Mouse (Mus musculus): ENCODE data around the gene Rffl.

The Rffl gene

DNA sequence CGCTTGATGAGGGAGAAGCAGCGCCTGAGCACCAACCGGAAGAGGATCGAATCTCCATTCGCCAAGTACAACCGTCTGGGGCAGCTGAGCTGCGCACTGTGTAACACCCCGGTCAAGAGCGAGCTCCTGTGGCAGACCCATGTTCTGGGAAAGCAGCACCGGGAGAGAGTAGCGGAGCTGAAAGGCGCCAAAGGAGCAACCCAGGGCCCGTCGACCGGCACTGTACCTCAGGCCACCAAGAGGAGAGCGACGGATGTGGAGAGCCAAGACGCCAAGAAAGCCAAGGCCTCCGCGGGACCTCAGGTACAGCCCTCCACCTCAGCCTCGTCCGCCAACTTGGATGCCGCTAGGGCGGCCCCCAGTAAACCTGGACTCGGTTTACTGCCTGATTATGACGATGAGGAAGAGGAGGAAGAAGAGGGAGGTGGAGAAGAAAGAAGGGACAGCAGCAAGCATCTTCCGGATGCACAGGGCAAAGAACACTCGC lies 106.5 kb downstream of the Rffl start:
- no peak for DNase-seq (ENCODE audit: low spot score)

DNA sequence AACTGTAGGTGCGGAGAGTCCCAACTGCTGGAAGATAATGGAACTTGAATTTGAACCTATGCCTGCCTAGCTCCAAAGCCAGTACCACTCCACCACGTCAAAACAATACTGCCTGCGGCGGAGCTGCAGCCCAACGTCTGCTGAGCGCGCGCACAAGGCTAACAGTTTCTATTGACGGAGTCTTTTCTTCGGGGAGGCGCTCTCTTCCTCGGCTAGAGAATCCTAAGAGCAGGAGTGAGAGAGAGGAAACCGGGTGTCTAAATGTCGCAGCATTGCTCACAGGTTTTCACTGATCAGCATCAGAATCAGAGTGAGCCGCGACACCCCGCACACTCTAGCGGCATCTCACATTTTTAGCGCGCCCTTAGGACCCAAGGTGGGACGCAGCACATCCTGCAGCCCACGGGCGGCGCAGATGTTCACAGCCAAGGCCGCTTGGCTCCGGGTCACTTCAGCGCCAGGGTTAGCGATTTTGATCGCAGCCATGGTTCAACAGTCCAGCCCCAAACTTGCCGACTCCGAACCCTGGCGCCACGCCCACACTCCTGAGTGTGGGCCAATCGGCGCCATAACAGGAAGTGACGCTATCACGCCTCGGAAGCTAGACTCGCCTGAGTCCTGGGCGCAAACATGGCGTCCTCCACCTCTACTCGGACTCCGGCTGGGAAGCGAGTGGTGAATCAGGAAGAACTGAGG lies 107.1 kb downstream of the Rffl start, which contains the start of the genes Cct6b and Zfp830:
Gene Cct6b, minus strand, starts transcription at position 580 of the 696 bp plus-strand sequence.
Gene Zfp830, plus strand, starts transcription at position 604 of the 696 bp plus-strand sequence.
- DNase-seq (ENCODE audit: low spot score) = peak; percentile 91

DNA sequence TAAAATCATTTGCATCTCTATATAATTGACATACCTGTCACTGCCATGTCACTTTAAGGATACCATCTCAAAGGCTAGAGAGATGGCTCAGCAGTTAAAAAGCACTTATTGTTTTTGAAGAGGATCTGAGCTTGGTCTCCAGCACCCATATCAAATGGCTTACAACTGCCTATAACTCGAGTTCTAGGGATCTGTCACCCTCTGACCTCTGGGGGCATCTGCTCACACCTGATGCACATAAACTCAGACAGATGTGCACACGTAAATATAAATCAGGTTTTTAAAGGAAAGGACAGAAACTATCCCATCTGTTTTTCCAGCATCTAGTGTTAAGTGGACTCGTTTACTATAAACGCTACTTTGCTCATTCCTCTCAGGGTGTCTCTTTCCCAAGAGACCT lies 107.7 kb downstream of the Rffl start:
- DNase-seq (ENCODE audit: low spot score) = no peak

DNA sequence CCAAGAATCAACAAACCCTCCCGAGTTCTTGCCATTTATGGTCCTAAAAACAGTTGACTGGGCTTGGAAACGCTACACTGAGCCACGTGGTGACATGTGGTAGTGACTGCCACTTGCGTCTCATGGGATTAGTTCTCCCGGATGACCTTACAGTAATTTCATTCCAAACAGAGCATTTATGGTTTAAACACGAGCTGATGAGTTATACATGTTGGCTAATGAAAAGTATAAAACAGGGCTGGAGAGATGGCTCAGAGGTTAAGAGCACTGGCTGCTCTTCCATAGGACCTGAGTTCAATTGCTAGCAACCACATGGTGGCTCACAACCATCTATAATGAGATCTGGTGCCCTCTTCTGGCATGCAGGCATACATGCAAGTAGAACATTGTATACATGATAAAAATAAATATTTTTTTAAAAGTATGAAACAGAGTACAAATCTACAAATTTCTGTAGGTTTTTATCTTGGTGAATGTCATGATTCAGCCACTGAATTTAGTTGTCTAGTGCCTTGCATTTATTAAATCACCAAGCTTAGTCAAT lies 108.7 kb downstream of the Rffl start:
- DNase-seq (ENCODE audit: low spot score) = no peak

DNA sequence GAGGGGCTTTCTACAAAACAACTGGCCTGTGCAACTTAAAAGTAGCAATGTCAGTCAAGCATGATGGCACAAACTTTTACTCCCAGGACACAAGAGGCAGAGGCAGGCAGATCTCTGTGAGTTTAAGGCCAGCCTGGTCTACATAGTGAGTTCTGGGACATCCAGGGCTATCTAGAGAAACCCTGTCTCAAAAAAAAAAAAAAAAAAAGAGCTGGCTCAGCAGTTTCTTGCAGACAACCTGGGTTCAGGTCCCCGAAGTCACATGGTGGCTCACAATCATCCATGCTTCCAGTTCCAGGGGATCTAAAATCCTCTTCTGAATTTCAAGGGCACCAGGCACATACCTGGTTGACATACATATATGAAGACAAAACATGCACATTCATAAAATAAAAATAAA lies 115.1 kb downstream of the Rffl start:
- no peak for DNase-seq (ENCODE audit: low spot score)

Data from testis, postnatal 14 days (tissue).